Mouse (Mus musculus) cerebellum, adult 2 months (tissue): Measurements from ENCODE around the gene Mcrip1.

Experiments used
- CTCF ChIP-seq: fragments of 200-500 bp; IDR thresholded peaks from 2 replicates; pipeline ENCODE4 v1.5.1; 2011; ENCODE audit warnings: low read depth, mild to moderate bottlenecking, control low read depth, low read length, moderate library complexity, borderline replicate concordance; ENCODE audit not compliant: insufficient read depth
- POLR2A ChIP-seq: fragments of 200-500 bp; IDR thresholded peaks from 2 replicates; pipeline ENCODE4 v1.6.1; 2011; ENCODE audit warnings: low read length, control low read depth, borderline replicate concordance; ENCODE audit not compliant: insufficient read depth

- TF ChIP-seq CTCF (peak; percentile 23; the same call in 1 of the 2 replicates), POLR2A (no peak)
Measured at GRCm38 (mm10) chr11:120577211-120578023, 27.9 kb upstream of the Mcrip1 start.
